Mouse (Mus musculus): ENCODE data around the gene 1700037H04Rik.

1700037H04Rik gene

GRCm38 (mm10) chr2:131159938-131160581 is at the start of gene 1700037H04Rik:
Gene 1700037H04Rik (minus strand): TSS chr2:131160081.
- DNase-seq (ENCODE audit: low spot score): peak; percentile 97

DNA sequence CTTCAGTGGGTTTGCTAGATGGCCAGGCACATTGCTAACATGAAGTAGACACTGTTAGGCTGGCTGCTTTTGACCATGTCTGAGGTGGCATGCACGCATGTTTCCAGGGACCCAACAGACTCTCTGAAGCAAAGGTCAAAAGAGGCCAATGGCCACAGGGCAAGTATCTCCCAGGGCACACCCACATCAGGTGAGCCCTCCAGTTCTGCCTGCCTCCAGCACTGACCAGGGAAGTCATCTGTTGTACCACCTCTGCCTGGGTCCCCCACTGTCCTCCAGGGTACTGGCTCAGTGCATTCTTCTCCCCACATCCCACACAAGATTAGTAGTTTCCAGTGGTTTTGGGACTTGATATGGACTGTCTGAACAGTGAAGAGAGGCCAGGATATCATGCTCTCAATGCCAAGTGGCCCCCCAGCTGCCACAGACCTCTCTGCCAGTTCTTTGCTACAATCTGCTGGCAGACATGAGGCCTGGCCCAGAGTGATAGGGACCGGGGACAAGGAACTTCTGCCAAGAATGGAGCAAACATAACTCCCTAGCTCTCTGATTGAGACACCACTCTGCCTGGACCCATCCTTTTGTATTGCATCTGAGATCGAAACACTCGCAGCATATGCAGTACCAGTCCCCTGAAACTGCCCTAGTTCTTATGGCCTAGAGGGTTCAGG is 49.4 kb upstream of the 1700037H04Rik start:
- no peak for DNase-seq (ENCODE audit: low spot score)

GRCm38 (mm10) chr2:131208356-131208755 is 48.5 kb upstream of the 1700037H04Rik start:
- DNase-seq (ENCODE audit: low spot score): no peak

GRCm38 (mm10) chr2:131206778-131207177 is 46.9 kb upstream of the 1700037H04Rik start, which contains the start of gene Ap5s1:
Gene Ap5s1 (plus strand): TSS chr2:131207078.
- no peak for DNase-seq (ENCODE audit: low spot score)

- no peak for DNase-seq (ENCODE audit: low spot score)
Observed at GRCm38 (mm10) chr2:131205521-131206182, 45.8 kb upstream of the 1700037H04Rik start.

DNA sequence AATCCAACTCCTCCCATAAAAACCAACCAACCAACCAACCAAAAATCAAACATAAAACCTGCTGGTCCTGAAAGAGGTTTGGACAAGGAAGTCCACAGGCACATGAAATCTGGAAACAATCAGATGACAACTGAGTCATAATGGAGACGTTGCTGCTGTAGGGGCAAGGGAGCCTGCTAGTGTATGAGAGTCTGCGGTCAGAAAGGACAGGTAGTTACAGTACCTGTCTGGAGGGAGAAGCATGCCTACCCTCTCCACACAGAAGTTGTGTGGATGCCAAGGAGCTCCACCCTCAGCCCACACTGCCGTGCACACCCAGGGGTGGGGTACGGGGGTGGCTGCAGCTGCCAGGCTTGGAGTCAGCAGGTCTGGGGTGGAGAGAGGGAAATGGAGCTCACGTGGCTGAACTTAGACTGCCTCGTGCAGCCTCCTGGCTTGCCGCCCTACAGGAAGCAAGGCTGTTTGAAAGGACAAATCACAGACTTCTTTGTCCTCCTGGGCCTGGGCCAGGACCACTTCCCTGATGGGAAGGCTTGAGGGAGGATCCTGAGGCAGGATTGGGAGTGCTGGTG is 44.6 kb upstream of the 1700037H04Rik start:
- DNase-seq (ENCODE audit: low spot score): peak; percentile 98

- DNase-seq (ENCODE audit: low spot score): peak; percentile 30
Observed at GRCm38 (mm10) chr2:131203816-131204409, 44.0 kb upstream of the 1700037H04Rik start.

DNA sequence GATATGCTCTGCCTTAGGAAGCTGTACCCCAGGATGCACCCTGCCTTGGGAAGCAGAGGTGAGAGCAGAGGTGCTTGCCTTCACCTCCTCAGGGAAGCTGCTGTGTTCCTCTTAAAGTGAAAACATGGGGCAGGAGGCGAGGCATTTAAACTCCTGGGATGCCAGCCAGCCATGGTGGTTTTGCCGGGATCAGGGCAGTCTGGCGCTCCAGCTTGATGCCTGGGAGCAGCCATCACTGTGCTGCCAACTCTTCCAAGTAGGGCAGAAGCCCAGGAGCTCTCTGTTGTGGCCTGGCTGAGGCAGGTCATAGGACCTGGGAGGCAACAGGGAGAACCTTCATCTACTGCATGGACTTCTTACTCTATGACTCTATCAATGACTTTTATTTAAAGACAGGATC is 41.4 kb upstream of the 1700037H04Rik start:
- no peak for DNase-seq (ENCODE audit: low spot score)

- DNase-seq (ENCODE audit: low spot score): no peak
Observed at GRCm38 (mm10) chr2:131200710-131201109, 40.8 kb upstream of the 1700037H04Rik start.

- DNase-seq (ENCODE audit: low spot score): no peak
Observed at GRCm38 (mm10) chr2:131196606-131197316, 36.9 kb upstream of the 1700037H04Rik start.

- DNase-seq (ENCODE audit: low spot score): no peak
Observed at GRCm38 (mm10) chr2:131191005-131191390, 31.1 kb upstream of the 1700037H04Rik start.

GRCm38 (mm10) chr2:131190344-131191004 is 30.6 kb upstream of the 1700037H04Rik start:
- no peak for DNase-seq (ENCODE audit: low spot score)

DNA sequence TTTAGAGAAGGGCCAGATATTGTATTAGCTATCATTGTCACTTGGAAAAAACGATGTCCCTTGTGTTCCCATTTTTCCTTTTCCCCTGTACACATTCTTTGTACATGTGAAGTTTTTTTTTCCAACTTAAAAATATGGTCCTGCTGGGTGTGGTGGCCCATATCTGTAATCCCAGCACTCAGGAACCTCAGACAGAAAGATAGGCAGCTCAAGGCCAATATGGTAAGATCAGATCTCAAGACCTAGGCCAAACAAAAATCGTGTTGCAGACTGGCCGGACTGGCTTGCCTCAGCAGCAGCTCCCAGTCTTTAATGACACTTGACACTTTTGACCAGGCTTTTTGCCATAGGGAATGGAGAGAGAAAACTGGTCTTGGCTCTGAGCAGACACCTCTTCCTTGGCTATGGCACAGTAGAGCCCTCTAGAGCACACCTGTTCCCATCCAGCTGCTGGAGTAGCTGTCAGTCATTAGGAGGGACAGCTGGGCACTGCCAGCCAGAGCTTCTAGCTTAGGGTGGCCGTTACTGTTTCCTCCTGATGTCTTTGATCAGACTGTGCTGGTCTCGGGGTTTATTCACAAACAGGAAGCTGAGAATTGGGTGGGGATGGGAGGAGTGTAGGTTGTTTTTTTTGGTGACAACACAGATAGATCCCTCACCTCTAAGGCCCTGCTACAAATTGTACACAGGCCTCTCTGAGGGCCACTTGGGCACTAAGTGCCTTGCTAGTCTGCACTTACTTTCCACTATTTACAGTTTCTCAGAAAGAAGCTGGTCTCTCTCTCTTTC is 29.8 kb upstream of the 1700037H04Rik start:
- DNase-seq (ENCODE audit: low spot score): no peak

DNA sequence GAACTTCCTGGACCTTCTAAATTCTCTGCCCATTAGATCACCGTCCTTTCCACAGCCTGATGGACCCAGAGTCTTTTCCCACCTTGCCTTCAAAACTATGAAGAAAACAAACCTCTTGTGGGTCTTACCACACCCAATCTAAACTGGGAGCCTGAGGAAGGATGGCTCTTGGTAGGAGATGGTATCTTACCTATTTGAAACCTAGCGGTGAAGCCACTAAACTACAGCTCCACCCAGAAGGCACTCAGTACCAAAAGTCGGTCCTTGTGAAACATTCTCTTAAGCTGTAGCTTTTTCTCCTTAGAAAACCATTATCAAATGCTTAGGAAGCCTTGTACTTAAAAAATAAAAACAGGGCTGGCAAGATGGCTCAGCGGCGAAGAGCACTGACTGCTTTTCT is 28.4 kb upstream of the 1700037H04Rik start:
- no peak for DNase-seq (ENCODE audit: low spot score)

- DNase-seq (ENCODE audit: low spot score): no peak
Observed at GRCm38 (mm10) chr2:131187602-131187922, 27.7 kb upstream of the 1700037H04Rik start.

GRCm38 (mm10) chr2:131186771-131187601 is 27.1 kb upstream of the 1700037H04Rik start, which contains the start of the genes Cdc25b and Spef1:
Gene Cdc25b (plus strand): TSS chr2:131186949.
Gene Spef1 (minus strand): TSS chr2:131187282.
- peak; percentile 91 for DNase-seq (ENCODE audit: low spot score)

- no peak for DNase-seq (ENCODE audit: low spot score)
Observed at GRCm38 (mm10) chr2:131186343-131186742, 26.5 kb upstream of the 1700037H04Rik start.

- peak; percentile 84 for DNase-seq (ENCODE audit: low spot score)
Observed at GRCm38 (mm10) chr2:131179990-131180587, 20.2 kb upstream of the 1700037H04Rik start, which contains the start of gene Cenpb. Gene Cenpb (minus strand): TSS chr2:131180067.

All from urinary bladder, postnatal 14 days (tissue).